Mouse (Mus musculus): ENCODE data around the gene Prkcg.

The Prkcg gene

DNA sequence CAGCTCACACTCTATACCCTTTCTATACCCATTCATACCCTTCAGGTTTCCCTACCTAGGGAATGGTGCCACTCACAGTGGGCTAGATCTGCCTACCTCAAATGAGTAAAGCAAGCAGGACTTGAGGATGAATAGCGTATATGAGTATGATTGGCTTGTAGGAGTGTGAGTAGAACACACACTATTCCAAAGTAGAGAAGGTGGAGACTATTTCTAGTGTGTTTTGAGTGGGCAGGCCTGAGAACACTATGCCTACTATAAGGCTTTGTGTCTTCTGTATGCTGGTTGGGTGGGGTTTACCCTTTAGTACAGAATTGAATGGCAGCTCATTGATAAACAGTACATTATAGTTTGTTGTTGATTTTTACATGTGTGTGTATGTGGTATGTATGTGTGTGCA is 34.8 kb downstream of the Prkcg start:
- DNase-seq (ENCODE audit: low spot score) = no peak

DNA sequence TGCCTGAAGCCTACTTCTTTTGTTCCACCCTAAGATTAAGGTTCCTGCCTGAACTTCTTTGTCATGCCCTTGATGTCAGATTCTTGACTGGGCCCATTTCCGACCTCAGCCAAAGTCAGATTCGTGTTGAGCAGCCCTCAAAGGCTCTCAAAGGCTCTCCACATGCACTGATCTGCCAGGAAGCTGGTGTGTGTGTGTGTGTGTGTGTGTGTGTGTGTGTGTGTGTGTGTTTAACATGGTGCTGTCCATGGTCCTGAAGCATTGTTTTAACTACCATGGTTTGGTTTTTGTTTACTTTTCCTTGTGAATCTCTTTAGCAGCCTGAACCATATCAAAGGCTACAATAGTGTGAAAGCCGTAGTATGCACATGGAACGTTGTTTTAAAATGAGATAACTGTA is 39.0 kb downstream of the Prkcg start:
- no peak for DNase-seq (ENCODE audit: low spot score)

- DNase-seq (ENCODE audit: low spot score) = peak; percentile 71
Observed at GRCm38 (mm10) chr7:3329776-3330546, 41.0 kb downstream of the Prkcg start.

DNA sequence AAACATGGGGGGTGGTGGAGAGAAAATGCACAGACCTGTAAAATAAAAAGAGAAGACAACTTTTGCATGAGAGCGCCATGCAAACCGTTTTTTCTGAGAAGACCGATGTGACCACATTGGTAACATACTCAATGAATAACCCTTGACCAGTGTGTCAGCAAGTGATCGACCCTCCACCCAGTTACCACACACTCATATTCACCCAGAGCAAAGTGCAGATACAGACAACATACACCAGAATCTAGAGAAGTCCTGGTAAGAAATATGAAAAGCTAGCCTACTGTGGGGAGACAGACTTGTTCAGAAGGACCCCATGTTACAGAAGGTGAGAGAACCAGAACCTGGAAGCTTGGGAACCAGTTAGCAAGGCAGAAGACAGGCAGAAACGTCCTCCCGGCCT is 42.2 kb downstream of the Prkcg start:
- DNase-seq (ENCODE audit: low spot score) = no peak

DNA sequence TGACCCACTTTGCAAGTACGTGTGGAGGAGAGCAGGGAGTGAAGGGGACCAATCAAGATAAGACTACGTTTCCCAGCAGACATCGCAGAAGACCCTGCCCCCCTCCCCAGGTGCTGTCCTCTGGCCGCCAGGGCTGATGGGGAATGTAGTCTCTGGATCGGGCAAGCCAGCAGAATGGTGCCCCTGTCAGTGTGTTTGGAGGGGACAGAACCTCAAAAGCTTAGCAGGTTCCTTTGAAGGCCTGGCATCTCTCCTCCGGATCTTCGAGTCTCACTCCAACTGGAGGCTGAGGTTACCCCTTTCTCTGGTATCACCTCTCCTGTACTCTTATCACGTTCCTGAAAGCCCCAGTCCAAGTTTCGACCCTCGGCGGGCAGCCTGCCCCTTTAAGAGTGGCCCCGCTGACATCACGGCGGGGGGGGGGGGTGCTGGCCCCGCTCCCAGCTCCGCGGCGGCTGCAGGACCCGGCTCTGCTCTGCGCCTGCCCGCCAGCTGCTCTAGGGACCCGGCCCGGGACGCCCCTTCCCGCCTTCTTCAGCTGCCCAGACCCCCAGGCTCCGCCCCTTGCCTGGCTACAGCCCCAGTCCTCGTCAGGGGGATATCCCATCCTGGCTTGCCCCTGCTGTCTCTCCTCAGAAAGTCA is 42.7 kb downstream of the Prkcg start:
- peak; percentile 43 for DNase-seq (ENCODE audit: low spot score)

DNA sequence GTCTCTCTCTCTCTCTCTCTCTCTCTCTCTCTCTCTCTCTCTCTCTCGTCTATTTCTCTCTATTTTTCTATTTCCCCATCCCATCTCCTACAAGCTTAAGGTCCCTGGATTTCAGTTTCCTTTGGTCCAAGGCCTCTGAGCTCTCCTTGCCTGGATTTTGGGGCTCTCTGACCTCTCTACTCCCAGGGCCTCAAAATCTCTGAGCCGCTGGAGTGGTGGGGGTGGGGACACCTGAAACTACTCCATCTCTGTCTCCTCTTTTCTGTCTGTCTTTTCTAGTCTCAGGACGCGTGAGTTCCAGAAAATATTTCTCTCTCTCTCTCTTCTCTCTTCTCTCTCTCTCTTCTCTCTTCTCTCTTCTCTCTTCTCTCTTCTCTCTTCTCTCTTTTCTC is 43.2 kb downstream of the Prkcg start:
- DNase-seq (ENCODE audit: low spot score) = no peak

DNA sequence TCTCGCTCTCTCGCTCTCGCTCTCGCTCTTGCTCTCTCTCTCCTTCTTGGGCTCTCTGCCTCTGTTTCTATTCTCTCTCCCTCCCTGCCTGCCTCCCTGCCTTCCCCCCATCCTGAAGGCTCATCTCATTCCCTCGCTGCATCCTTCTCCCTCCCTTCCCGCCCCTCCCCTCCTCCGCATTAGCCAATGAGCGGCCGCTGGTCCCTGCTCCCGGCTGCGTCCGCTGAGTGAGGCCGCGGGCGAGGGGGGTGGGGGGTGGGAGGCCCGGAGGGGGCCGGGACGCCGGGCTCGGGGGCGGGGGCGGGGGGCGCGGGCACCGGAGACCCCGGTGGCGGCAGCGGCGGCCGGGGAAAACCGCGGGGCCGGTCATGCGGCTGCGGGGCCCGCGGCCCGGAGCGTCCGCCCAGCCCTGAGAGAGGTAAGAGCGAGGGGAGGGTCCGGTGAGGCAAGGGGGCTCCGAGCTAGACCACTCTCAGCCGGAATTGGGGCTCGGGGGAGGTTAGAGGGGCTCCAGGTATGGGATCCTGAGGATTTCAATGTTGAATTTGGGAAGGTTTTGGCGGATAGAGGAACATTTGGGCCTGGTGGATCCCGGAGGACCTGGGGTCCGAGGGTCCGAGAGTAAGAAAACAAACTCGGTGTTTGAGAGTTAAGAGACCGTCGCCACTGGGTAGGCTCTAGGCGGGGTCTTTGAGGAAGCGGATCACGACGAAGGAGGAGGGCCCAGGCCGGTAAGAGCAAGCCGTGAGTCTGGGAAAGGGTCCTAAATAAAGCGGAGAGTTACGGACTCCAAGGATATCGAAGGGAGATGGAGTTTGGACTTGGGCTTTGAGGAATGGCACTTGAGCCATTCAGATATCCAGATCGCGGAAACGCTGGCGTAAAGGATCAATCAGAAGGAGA is 43.9 kb downstream of the Prkcg start, which contains the start of gene Cacng7:
Cacng7 (plus strand) TSS at position 337 of the 903 bp plus-strand sequence.
- DNase-seq (ENCODE audit: low spot score) = peak; percentile 18

DNA sequence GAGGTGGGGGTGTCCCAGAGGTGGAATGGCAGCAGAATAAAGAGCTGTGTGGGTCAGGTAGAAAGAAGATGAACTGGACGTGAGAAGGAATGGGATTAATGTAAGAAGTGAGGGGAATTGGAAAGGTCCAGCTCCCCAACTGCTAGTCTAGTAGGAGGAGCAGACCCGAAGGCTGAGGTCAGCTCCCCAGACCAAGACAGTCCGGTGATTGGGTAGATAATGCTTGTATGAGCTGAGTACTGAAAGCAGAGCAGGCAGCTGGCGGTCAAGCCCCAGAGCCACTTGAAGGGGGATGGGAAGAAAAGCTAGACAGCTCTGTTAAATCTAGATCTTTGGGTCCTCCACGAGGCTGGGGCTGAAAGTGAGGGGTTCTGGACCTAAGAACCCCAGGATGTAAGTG is 44.6 kb downstream of the Prkcg start:
- no peak for DNase-seq (ENCODE audit: low spot score)

- DNase-seq (ENCODE audit: low spot score) = no peak
Observed at GRCm38 (mm10) chr7:3336412-3336811, 47.4 kb downstream of the Prkcg start.

GRCm38 (mm10) chr7:3338286-3338935 is 49.4 kb downstream of the Prkcg start:
- no peak for DNase-seq (ENCODE audit: low spot score)

DNA sequence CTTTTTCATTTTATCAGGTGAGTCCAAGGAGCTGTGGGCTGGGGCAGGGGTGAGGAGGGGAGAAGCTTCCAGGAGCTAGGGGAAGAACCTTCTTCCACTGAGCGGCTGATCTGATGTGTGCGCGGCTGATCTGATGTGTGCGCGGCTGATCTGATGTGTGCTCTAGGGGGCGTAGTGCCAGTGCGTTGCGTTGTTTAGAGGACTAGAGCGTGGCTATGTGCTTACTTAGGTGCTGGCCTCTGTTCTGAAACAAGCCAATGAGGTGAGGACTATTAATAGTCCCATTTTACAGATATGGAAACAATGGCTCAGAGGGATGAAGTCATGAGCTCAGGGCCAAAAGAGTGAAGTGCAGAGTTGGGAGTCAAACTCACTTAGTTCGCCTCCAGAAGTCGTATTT is 50.0 kb downstream of the Prkcg start:
- no peak for DNase-seq (ENCODE audit: low spot score)

DNA sequence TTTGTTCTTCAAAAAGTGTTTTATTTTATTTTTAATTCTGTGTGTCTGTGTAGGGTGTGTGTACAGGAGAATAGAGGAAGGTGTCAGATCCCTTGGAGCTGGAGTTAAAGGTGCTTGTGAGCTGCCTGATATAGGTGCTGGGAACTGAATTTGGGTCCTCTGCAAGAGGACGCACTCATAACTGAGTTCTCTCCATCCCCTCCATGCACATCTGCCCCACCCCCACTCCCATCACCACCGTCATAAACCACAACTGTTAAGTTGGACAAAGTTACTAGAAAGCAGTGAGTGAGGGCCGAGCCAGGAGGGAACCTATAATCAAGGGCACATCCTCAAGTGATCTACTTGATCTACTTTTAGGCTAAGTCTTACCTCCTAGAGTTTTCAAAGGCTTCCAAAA is 54.9 kb downstream of the Prkcg start:
- DNase-seq (ENCODE audit: low spot score) = no peak

DNA sequence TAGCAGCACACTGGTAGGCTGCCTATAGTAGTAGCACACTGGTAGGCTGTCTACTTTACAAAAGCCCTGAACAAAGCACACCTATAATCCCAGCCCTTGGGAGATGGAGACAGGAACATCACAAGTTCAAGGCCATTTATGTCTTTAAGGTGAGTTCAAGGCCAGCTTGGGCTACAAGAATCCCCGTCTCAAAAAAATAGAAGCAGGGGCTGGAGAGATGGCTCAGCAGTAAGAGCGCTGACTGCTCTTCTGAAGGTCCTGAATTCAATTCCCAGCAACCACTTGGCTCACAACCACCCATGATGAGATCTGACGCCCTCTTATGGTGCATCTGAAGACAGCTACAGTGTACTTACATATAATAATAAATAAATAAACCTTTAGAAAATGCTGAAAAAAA is 56.3 kb downstream of the Prkcg start:
- DNase-seq (ENCODE audit: low spot score) = no peak

DNA sequence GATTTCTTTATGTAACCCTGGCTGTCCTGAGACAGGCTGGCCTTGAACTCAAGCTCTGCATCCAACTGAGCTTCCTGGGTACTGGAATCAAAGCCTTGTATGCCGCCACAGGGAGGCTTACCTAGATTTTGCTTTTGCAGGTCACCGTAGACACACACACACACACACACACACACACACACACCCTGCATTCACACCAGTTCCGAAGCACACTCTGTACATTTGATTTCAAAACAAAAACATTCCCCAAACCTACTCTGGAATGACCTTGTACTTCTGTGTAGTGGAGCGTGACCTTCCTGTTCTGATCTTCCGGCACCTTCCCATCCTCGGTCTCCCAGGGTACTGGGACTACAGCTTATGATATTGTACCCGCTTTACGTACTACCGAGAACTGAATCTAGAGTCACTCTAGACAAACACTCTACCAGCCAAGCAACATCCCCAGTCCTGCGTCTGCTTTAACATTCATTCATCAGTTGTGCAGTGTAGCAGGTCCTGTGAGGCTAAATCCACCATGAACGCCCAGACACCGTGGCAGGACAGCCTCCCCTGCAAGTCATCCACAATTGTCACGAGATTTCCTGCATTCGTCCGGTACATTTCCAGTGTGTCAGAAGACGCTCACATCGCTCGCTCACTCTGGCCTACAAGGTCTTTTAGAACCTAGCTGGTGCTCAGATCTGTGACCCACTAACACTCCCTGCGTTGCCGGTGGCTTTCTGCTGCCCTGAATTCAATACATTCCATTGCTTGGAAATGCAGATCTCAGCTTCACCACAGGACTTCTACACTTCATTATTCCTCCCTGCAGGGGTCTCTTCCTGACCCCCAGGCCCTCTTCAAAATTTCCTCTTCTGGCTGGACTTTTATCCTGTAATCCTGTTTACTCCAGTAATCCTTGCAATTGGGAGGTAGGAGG is 58.6 kb downstream of the Prkcg start:
- no peak for DNase-seq (ENCODE audit: low spot score)

GRCm38 (mm10) chr7:3348326-3348725 is 59.3 kb downstream of the Prkcg start:
- no peak for DNase-seq (ENCODE audit: low spot score)

GRCm38 (mm10) chr7:3349775-3350174 is 60.8 kb downstream of the Prkcg start:
- no peak for DNase-seq (ENCODE audit: low spot score)

- DNase-seq (ENCODE audit: low spot score) = no peak
Observed at GRCm38 (mm10) chr7:3351536-3351935, 62.6 kb downstream of the Prkcg start.

DNA sequence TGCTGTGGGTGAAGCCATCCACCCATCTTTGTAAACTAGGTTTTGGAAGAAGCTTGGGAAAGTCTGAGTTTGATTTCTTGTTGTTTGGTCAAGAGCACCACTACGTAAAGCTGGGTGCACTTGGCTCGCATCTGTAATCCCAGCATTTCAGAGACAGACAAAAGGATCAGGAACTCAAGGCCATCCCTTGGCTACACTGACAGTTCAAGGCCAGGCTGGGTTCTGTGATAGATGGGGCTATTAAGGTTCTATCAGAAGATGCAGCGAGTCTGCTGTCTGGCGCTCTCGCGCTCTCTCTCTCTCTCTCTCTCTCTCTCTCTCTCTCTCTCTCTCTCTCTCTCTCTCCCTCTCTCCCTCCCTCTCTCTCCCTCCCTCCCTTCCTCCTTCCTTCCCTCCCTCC is 65.9 kb downstream of the Prkcg start:
- DNase-seq (ENCODE audit: low spot score) = no peak

GRCm38 (mm10) chr7:3360678-3361077 is 71.7 kb downstream of the Prkcg start:
- no peak for DNase-seq (ENCODE audit: low spot score)

- DNase-seq (ENCODE audit: low spot score) = no peak
Observed at GRCm38 (mm10) chr7:3365547-3366279, 76.7 kb downstream of the Prkcg start.

Data from urinary bladder, postnatal 14 days (tissue).